Mouse (Mus musculus): ENCODE results near the gene Ddx56. TPM values are rescaled to one million over a fixed set of nuclear protein-coding genes. Genes with fewer than 3 reads are reported as not detected.

The Ddx56 gene
- total RNA-seq (2015), result 11.9 and 14.0 TPM in 2 replicates
- total RNA-seq (2017), result 12.8 and 12.9 TPM in 2 replicates

DNA sequence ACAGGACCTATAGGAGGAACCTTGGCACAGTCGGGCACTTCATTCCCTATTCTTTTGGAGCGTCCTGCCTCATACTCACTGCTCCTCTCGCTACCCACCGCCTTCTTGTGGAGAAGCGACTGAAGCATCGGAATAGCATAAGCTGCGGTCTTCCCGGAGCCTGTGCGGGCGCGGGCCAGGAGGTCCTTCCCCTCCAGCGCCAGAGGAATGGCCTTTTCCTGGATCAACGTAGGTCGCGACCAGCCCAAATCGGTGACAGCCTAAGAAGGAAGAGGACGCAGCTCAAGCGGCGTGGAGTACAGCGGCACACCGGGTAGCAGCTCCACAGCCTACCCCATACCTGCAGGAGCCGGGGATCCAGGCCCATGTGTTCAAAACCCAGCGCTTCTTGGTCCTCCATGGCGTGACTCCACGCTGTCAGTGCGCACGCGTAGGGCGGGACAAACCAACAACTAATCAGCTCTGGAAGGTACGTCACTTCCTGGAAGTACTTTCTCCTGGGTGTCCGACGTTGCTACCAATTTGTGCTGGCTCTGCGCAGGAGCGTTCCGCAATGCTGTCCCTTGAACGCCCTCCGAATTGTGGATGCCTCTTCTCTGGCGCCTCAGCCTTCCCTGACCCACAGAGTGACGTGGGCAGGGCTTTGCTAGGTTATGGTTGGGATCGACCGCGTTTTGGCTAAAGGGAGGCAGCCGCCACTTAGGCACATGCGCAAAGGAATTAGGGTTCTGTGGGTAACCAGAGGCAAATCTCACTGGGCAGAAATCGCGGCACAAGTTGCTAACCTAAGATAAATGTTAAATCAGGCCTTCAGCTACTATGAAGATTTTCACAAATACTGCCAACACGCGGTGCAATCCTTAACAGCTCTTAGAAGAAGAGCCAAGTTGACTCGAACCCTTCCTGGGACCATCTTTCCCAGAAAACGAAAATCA lies at the start of gene Ddx56:
TSS of gene Ddx56 (minus strand) at position 453 of the 935 bp plus-strand sequence.
- ATAC-seq (ENCODE audit: poor library complexity, severe bottlenecking), result peak; percentile 99

DNA sequence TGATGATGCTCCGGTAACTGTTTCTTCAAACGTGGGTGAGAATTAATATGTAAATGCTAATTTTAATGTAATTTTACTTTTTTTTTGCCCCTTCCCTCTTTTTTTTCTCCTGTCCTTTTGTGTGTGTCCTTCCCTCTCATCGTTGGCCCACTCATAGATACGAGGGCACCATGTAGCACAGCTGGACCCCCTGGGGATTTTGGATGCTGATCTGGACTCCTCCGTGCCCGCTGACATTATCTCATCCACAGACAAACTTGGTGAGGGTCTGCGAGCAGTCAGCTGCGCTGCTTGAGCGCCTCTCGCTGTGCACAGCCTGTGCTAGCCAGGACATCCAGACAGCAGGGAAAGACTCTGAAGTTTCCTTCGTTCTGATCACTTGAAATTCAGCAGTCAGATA lies 49.2 kb upstream of the Ddx56 start:
- no peak for ATAC-seq (ENCODE audit: poor library complexity, severe bottlenecking)

DNA sequence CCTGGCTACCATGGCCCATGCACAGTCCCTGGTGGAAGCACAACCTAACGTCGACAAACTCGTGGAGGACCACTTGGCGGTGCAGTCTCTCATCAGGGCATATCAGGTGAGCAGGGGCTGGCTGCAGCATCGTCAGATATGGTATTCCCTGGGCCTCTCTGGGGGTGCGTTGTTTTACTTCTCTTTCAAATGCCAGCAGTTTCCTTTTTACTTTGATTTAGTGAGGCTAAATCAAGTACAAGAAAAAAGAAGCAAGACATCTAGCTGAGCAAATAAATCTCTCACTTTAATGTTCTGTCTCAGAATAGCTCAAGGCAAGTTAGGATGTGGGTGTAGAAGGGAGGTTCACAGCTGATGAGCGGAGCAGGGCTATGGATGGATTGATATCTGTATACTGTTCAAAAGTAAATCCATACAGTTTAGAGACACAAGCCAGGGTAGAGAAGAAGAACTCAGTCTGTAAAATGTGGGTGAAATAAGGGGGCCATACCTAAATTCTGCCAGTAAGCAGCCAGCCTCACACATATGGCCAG lies 46.4 kb upstream of the Ddx56 start:
- no peak for ATAC-seq (ENCODE audit: poor library complexity, severe bottlenecking)

DNA sequence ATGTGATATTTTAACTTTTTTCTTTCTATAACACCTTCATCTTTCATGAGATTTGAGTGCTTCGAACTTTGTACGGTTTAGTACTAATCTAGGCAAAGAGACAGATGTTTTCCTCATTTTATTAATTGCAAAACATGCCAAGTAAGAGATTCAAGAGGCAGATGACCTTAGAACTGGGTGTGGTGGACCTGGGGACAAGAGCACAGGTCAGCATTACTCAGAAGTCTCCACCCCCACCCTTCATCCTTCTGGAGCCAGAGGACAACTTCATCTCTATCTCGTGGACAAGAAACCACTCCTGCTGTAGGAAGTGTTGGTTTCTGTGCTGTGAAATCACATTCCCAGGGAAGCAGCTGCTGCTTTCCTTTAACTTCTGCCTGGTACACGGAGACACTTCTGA lies 40.6 kb upstream of the Ddx56 start:
- ATAC-seq (ENCODE audit: poor library complexity, severe bottlenecking), result no peak

DNA sequence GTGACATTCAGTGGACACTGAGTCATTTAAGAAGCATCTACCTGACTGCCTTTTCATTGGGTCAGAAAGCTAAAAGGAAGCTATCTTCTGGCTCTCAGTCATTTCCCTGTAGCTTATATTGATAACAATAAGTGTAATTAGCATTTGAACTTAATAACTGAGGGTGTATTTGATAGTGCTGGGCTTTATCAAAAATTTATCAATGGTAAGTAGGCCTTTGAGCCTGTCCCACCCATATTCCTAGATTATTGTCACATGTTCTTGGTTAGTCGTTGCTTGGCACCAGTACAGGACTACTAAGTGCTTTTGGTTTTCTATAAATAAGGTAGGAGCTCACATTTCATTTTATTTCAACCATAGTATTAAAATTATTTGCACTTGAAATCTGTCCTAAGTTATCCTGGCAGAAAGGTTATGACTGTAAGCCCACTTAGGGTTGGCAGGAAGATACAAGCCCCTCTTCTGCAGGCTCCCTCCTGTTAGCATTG lies 38.4 kb upstream of the Ddx56 start:
- no peak for ATAC-seq (ENCODE audit: poor library complexity, severe bottlenecking)

DNA sequence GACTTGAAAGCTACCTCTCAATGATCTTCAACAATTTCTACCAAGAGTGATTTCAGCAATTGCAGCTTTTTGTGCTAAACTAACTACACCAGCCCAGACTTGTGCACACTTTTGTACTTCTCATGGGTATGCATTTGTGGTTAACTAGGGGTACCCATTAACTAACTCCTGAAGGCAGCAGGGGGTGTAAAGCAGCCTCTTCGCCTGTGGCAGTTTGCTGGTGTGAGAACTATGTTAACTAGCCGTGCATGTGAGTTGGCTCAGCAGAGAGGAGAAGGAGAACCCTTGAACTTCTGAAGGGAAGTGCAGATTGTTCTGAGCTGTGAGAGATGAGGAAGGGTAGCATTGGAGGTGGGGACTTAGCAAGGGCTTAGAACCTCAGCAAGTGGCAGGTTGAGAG lies 35.2 kb upstream of the Ddx56 start:
- ATAC-seq (ENCODE audit: poor library complexity, severe bottlenecking), result no peak

DNA sequence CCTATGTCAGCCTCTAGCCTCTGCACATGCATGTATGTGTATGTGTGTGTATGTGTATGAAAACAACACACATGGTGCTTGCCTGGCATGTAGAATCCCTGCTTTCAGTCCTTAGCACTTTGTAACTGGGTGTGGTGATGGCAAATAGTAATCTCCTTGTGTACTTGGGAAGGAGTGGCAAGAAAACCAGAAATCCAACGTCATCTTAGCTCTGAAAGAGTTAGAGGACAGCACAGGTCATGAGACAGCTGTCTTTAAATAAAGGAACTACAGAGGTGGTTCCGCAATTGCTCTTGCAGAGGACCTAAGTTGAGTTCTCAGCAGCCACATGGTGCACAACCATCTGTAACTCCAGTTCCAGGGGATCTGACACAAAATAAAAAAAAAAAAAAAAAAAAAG lies 31.9 kb upstream of the Ddx56 start:
- peak; percentile 97 for ATAC-seq (ENCODE audit: poor library complexity, severe bottlenecking)

DNA sequence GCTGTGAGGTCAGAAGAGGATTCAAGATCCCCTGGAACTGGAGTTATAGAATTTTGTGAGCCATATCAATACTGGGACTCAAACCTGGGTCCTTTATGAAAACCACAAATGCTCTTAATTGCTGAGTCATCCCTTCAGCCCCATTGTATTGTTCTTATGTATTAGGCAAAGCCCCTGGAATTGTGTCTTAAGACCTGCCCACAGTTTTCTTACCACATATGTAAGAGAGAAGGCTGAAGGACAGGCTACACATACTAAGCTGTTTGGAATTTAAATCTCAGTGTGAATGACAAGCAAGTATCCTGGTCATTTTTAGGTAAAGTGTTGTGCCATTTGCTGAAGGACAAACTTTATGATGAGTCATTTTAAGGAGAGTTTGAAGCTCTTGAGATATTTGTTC lies 28.5 kb upstream of the Ddx56 start:
- ATAC-seq (ENCODE audit: poor library complexity, severe bottlenecking), result no peak

DNA sequence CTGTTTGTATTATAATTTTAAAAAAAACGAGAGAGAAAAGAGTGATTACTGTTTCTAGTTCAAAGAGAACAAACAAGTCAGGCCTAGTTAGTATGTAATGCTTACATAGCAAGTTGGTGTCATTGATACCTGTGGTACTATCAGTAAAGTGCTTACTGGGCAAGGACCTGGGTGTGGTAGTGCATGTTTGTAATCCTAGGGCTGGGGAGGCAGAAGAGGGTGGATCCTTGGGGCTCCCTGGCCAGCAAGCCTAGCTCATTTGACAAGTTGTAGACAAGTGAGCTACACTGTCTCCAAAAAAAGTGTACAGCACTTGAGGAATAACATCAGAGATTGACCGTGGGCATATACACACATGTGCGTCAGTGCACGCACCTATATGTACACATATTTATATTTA lies 27.1 kb upstream of the Ddx56 start:
- no peak for ATAC-seq (ENCODE audit: poor library complexity, severe bottlenecking)

DNA sequence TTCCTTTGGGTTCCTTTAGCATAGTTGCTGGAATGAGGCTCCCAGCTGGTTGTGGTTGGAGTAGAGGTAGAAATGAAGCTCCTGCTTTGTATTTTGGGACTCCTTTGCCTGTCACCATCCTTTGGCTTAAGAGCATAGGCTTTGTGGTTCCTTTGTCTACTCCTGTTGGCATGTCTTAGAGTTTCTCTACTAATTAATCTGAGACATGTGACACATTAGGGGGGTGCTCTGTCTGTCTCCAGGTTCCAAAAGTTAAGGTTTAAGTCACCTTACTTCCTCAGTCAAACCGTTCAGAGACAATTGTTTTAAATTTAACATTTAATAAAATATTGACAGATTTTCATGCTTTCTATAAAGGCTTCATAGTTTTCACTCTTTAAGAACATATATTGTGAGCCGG lies 26.0 kb upstream of the Ddx56 start:
- ATAC-seq (ENCODE audit: poor library complexity, severe bottlenecking), result no peak

DNA sequence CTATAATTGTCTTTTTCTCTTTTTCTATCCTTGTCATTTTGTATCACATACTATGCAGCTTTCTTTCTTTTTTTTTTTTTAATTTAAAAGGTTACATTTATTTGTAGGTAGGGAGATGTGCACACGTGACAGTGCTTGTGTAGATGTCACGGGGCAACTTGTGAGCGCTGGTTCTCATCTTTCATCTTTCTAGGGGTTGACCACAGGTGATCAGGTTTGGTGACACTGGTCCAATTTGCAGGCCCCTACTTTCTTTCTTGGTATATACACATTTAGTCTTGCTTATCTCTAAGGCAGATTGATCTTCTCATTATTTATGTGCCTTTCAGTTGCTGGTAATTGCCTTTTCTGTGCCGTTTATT lies 25.4 kb upstream of the Ddx56 start:
- ATAC-seq (ENCODE audit: poor library complexity, severe bottlenecking), result no peak

DNA sequence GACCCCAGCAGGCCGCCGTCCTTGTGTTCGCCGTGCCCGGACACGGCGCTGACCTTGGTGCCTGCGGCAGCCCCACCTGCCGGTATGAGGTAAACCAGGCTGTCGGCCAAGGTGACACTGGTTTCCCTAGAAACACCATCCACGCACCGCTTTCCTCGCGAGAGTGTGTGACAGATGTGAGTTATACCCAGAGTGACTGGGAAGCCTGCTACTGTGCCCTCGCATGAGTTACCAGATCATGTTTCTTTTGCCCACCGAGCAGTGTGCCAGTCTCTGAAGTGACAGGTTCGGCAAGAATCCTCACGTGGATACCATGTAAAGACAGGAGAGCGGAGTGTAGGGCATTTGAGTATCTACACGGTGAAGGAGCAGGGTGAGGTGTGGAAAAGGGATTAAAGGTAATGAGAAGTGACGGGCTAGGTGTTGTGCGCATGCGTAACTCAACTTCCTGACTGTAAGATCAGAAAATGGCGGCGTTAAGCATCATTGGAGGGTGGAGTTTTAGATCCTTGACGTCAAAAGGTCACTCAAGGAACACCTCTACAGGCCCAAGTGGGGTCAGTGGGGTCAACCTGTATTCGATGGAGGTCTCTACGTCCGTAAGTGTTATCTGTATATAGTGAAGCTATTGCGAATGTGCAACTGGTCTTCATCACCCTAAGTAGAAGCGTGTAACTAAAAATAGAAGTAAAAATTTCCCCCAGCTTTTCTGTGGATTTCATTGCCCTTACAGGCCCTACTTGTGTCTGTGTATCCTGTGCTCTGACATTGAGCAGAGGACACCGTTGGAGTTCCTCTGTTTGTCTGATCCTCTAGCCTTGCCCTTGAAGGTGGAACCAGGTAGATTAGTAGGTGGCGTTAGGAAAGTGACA lies 24.8 kb upstream of the Ddx56 start:
- ATAC-seq (ENCODE audit: poor library complexity, severe bottlenecking), result peak; percentile 62

DNA sequence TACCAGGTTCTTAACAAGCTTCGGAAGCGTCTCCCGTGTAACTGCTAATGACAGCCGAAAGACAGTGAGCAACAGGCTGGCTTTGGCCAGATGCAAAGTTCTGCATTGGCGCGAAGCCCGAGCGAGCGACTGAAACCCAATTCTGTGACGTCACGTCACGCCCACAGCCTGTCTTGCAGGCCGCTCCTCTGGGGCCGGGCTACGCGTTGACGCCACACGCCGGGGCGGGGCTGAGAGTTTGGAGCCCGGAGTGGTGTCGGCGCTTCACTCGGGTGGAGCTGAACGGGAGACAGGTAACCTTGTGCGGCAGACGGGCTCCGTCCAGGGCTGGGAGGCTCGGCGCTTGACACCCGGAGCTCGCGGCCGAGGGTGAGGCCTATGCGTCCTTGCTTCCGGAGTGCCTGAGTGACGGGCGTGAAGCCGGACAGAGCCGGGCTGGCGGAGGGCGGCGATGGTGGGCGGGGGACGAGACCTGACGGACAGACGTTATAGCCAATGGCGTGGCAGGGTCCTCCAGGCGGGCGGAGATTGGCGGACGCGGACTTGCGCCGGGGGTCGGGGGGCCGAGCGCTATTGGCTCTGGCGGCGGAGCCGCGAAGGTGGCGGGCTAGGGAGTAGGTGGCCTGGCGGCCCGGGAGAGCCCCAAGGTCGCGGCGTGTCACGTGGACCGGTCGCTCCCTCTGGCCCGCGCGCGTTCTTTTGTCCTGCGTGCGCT lies 24.0 kb upstream of the Ddx56 start, which contains the start of gene Ogdh:
TSS of gene Ogdh (plus strand) at position 233 of the 715 bp plus-strand sequence.
- ATAC-seq (ENCODE audit: poor library complexity, severe bottlenecking), result peak; percentile 89

DNA sequence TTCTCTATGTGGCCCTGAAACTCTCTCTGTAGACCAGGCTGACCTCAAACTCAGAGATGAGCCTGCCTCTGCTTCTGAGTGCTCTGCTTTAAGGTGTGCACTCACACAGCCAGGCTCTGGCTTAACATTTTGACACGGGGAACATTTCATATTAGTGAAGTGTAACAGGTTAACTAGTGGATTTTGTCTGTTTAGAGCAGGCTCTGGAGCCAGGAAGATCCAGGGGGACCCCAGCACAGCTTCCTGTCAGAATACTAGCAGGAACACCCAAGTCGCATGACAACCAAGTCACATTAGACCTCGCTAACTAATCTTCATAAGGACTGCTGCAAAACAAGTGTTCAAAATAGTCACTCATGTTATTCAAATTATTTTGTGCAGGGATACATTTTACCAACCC lies 23.3 kb upstream of the Ddx56 start:
- no peak for ATAC-seq (ENCODE audit: poor library complexity, severe bottlenecking)

DNA sequence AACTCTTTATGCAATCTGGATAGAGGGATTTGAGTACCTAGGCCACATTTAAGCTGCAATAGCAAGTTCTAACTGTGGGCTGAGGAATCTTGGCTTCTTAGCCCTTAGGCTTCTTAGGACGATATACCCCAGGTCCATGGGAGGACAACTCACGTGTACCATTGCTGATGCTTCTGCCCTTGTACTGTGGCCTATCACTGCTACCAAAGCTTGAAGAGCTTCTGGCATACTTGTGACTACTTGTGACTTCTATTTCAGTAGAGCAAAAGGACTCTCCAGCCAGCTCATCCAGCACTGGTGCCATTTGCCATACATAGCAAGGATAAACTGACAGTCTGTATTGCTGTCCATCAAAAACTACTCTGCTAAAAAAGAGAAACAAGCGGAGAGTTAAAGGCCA lies 22.6 kb upstream of the Ddx56 start:
- ATAC-seq (ENCODE audit: poor library complexity, severe bottlenecking), result no peak

DNA sequence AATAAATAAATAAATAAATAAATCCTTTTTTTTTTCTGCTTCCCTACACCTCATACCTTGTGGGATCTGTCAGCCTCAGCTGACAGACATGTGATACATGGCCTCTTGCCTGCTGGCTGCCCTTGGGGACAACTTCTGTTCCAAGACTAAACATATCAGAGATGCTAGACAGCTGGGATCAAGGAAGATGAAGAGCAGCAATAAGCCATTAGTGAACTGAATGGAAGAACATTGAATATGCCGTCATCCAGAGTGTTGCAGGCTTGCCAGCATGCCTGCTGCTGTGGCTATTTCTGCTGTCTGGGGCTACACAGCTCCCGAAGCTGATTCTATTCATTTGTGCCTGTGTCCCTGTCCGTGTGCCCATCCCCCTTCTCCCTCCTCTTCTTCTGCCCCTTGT lies 15.4 kb upstream of the Ddx56 start:
- no peak for ATAC-seq (ENCODE audit: poor library complexity, severe bottlenecking)

DNA sequence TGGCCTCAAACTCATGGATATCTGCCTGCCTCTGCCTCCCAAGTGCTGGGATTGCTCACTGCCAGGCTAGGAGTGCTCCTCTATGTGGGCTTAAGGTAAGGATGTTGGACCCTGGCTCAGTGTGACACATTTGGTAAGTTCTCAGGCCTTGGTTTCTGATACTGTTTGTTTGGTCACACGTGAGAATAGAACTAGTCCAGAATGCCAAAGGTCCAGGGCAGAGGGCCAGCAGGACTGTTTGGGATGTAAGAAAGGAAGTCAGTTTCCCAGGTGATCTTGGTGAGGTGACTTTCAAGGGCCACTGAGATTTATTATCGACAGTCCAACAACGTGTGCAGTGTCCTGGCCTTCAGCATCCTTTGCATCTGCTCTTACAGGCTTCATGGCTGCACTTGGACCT lies 8.9 kb upstream of the Ddx56 start:
- ATAC-seq (ENCODE audit: poor library complexity, severe bottlenecking), result no peak

DNA sequence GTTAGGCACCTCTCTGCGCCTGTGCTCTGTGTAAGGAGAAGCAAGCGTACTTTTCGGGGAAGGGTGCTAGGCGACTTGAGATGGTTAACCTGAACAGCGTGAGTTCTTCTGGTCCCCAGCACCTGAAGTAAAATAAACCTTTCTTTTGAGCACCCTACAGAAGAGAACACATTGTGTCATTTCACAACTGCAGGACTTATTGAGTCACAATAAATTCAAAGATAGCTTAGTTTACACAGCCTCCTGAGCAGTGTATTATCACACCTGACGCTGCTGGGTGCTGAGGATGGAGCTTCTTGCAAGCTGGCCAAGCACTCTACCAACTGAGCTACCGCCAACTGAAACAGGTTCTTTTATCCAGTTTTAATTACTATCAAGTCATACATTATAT lies 7.5 kb upstream of the Ddx56 start:
- no peak for ATAC-seq (ENCODE audit: poor library complexity, severe bottlenecking)

DNA sequence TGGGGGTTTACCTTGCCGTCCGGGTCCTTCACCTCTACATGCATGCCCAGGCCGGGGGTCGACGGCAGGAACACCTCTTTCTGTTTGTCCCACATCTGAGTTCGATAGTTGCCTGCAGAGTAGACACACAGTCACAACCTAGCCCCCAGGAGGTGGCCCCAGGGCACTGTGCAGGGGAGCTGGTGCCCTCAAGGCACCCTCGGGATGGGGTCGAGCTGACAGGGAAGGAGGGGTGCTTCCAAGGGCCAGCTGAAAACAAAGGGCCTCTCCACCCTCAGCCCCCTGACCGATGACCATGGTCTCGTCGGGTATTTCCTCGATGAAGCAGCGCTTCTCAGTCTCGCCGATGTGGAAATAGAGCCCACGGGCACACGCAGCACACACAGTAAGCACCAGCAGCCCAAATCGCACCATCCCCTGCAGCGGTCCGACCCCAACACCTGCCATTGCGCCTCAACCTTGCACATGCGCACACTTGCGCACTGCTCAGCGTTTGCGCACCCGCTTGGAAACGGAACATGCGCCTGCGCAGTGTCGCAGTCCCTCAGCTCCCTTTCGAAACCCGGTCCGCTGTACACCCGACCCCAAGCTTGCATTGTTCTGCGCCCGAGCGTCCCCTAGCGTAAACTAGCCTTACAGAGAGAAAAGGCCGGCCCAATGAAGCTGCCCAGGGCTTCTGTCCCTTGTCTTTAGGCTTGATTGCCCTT lies 7.0 kb upstream of the Ddx56 start, which contains the start of gene Tmed4:
TSS of gene Tmed4 (minus strand) at position 484 of the 707 bp plus-strand sequence.
- peak; percentile 96 for ATAC-seq (ENCODE audit: poor library complexity, severe bottlenecking)

DNA sequence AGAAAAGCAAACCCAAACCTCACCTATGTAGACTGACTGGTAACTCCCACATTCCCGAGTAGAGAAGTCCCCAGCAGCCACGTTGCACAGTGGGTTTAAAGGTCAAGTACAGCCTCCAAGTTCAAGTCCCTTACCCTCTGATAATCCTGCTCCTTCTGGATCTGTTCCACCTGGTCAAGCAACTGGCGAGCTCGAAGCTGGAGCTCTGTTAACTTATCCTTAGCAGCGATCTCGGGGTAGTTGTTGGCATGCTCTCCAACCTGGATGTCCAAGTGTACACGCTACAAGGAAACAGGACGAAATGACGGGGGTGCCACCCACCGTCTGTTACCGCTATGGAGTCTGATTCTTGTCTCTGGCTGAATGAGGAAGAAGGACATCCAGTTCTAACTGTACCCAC lies 6.0 kb upstream of the Ddx56 start:
- peak; percentile 43; the same call in 1 of the 2 replicates for ATAC-seq (ENCODE audit: poor library complexity, severe bottlenecking)
